Comparison of ENCODE assay signal across 17 mouse cellular contexts in genomic region chr2:128954186-128954585, GRCm38 (mm10).
"Had no signal": no experiment of that assay in that cellular context is flagged by ENCODE, and none has a peak within 500 bp of the region (broad histone marks: within the 10 kb centered on the region; RNA-seq: fewer than 3 reads in every experiment).

No protein-coding gene starts in this region.

- H3K27ac ChIP-seq: lung, embryonic 15.5 days; macrophage; midbrain, embryonic 12.5 days; midbrain, embryonic 15.5 days; neural tube, embryonic 12.5 days; stomach, embryonic 15.5 days; stomach, postnatal 0 days had no signal

- H3K36me3 ChIP-seq: lung, embryonic 15.5 days; midbrain, embryonic 12.5 days; midbrain, embryonic 15.5 days; neural tube, embryonic 12.5 days; stomach, embryonic 15.5 days had no signal

- H3K4me1 ChIP-seq: lung, embryonic 15.5 days; megakaryocyte, embryonic 14.5 days; midbrain, embryonic 12.5 days; midbrain, embryonic 15.5 days; neural tube, embryonic 12.5 days; stomach, embryonic 15.5 days had no signal

- H3K27me3 ChIP-seq: lung, embryonic 15.5 days; midbrain, embryonic 12.5 days; midbrain, embryonic 15.5 days; neural tube, embryonic 12.5 days; stomach, embryonic 15.5 days had no signal

- DNase-seq: liver, postnatal 0 days; lung, adult 2 months; lung, postnatal 14 days; lung, postnatal 36 days; right cerebral cortex, postnatal 14 days; thymus, adult 2 months; thymus, postnatal 25 days; thymus, postnatal 4 days had no signal

- H3K9ac ChIP-seq: liver, postnatal 0 days; lung, embryonic 15.5 days; midbrain, embryonic 12.5 days; midbrain, embryonic 15.5 days; neural tube, embryonic 12.5 days; stomach, embryonic 15.5 days had no signal

- H3K9me3 ChIP-seq: lung, embryonic 15.5 days; megakaryocyte, embryonic 14.5 days; midbrain, embryonic 12.5 days; midbrain, embryonic 15.5 days; neural tube, embryonic 12.5 days; stomach, embryonic 15.5 days had no signal

- H3K4me2 ChIP-seq: lung, embryonic 15.5 days; midbrain, embryonic 12.5 days; midbrain, embryonic 15.5 days; neural tube, embryonic 12.5 days; stomach, embryonic 15.5 days had no signal

- H3K4me3 ChIP-seq: lung, embryonic 15.5 days; megakaryocyte, embryonic 14.5 days; midbrain, embryonic 12.5 days; midbrain, embryonic 15.5 days; neural tube, embryonic 12.5 days; stomach, embryonic 15.5 days had no signal

- ATAC-seq: liver, postnatal 0 days; lung, postnatal 0 days; midbrain, embryonic 15.5 days had no signal
